Mouse (Mus musculus) hindbrain, embryonic 10.5 days (tissue): ENCODE results near the gene Synj2. TPM values are rescaled to one million over a fixed set of nuclear protein-coding genes. Genes with fewer than 3 reads are reported as not detected.

ENCODE experiments used
- DNase-seq: peaks from one replicate; pipeline ENCODE4 v3.0.0-alpha.2; 2017; ENCODE audit warnings: low spot score
- H3K27ac ChIP-seq: fragments of 300-500 bp; sonication (generic); 2 replicates; pipeline ENCODE4 v1.5.1; 2016; ENCODE audit warnings: mild to moderate bottlenecking, moderate library complexity
- H3K27me3 ChIP-seq: fragments of 300-500 bp; sonication (generic); 2 replicates; pipeline ENCODE4 v1.6.1; 2016; ENCODE audit warnings: mild to moderate bottlenecking; ENCODE audit not compliant: poor library complexity, insufficient read depth, severe bottlenecking
- H3K36me3 ChIP-seq: fragments of 300-500 bp; sonication (generic); 2 replicates; pipeline ENCODE4 v1.6.1; 2016; ENCODE audit warnings: mild to moderate bottlenecking, moderate library complexity
- H3K4me1 ChIP-seq: fragments of 300-500 bp; sonication (generic); replicated peaks from 2 replicates; pipeline ENCODE4 v1.6.1; 2016; ENCODE audit warnings: mild to moderate bottlenecking
- H3K4me3 ChIP-seq: fragments of 300-500 bp; sonication (generic); 2 replicates; pipeline ENCODE4 v1.5.1; 2016; ENCODE audit warnings: mild to moderate bottlenecking, moderate library complexity
- H3K9me3 ChIP-seq: fragments of 300-500 bp; sonication (generic); 2 replicates; pipeline ENCODE4 v1.6.1; 2016; ENCODE audit warnings: mild to moderate bottlenecking, moderate library complexity
- WGBS: fragments of 180-500 bp; shearing (Covaris S2); methylation state at CpG from one replicate; pipeline ENCODE4 v1.1.7; 2016; 5-methylcytosine and 5-hydroxymethylcytosine counted together
- polyA plus RNA-seq: library from polyadenylated mRNA; unstranded; fragments of >200 nt; fragmentation: Nextera tagmentation; extraction: Ambion mirVana; gene quantifications from 2 replicates; pipeline ENCODE4 v1.2.1, GENCODE M21; 2016

Synj2 gene
- polyA plus RNA-seq, 1 experiment from 2014 or later = 1.6 TPM

DNA sequence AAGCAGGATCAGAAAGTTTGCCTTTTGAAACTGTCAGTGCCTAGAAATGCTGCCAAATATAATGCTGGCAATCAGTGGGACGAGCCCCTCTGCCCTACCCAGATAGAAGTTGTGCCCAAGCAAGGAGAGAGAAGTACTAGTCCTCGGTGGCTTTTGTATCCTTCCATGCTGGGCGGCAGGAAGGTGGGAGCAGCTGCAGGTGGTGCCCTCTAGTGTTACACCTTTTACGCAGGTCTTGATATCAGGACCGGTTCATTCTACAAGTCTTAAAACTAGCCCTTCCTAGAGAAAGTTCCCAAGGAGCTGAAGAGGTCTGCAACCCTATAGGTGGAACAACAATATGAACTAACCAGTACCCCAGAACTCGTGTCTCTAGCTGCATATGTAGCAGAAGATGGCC is 39.8 kb downstream of the Synj2 start:
- Histone ChIP-seq H3K4me1 (peaks cover 42% of the 10 kb centered on the region), H3K27me3 (0 out of 2 replicates have a peak, but pooled peaks cover 6% of the 10 kb centered on the region), H3K27ac (no peak overlapping the region), H3K4me3 (no peak overlapping the region), H3K9me3 (no peaks in the 10 kb centered on the region), H3K36me3 (no peaks in the 10 kb centered on the region)
- DNase-seq = no peak
- 36% methylated on average over 6 of the region's 6 CpGs for WGBS

GRCm38 (mm10) chr17:5983150-5983549 is 42.1 kb downstream of the Synj2 start:
- 79% methylated on average over 6 of the region's 6 CpGs for WGBS
- no peak for DNase-seq
- no peak overlapping the region for H3K27ac ChIP-seq
- 0 out of 2 replicates have a peak, but pooled peaks cover 4% of the 10 kb centered on the region for H3K27me3 ChIP-seq
- H3K36me3 ChIP-seq = no peaks in the 10 kb centered on the region
- H3K4me3 ChIP-seq = no peak overlapping the region
- peaks cover 41% of the 10 kb centered on the region for H3K4me1 ChIP-seq
- no peaks in the 10 kb centered on the region for H3K9me3 ChIP-seq

- no peak for DNase-seq
- Histone ChIP-seq H3K27ac (no peak overlapping the region), H3K9me3 (no peaks in the 10 kb centered on the region), H3K4me3 (no peak overlapping the region), H3K4me1 (peaks cover 38% of the 10 kb centered on the region), H3K36me3 (no peaks in the 10 kb centered on the region), H3K27me3 (0 out of 2 replicates have a peak, but pooled peaks cover 4% of the 10 kb centered on the region)
- WGBS = 74% methylated on average over 6 of the region's 6 CpGs
Measured at GRCm38 (mm10) chr17:5983901-5984300, 42.8 kb downstream of the Synj2 start.

DNA sequence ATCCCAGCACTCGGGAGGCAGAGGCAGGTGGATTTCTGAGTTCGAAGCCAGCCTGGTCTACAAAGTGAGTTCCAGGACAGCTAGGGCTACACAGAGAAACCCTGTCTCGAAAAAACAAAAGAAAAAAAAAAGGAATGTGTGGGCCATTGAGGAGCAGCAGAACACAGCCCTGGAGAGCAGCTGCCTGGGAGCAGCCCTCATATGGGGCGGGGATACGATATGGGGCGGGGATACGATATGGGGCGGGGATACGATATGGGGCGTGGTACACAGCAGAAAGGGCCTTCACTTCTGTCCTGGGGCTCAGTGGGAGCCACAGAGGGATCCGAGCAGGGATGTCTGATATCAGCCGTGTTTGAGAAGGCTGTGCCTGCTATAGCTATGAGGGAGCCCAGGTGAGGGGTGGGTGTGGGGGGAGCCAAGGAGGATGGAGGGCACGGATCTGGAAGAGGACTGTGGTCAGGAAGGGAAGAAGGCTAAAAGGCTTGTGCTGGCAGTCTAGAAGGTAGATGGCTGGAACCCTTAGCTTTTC is 43.7 kb downstream of the Synj2 start:
- no peak for DNase-seq
- H3K9me3 ChIP-seq = no peaks in the 10 kb centered on the region
- H3K27me3 ChIP-seq = 0 out of 2 replicates have a peak, but pooled peaks cover 4% of the 10 kb centered on the region
- H3K36me3 ChIP-seq = no peaks in the 10 kb centered on the region
- H3K4me3 ChIP-seq = no peak overlapping the region
- WGBS = 72% methylated on average over 13 of the region's 13 CpGs
- peaks cover 37% of the 10 kb centered on the region for H3K4me1 ChIP-seq
- H3K27ac ChIP-seq = no peak overlapping the region

DNA sequence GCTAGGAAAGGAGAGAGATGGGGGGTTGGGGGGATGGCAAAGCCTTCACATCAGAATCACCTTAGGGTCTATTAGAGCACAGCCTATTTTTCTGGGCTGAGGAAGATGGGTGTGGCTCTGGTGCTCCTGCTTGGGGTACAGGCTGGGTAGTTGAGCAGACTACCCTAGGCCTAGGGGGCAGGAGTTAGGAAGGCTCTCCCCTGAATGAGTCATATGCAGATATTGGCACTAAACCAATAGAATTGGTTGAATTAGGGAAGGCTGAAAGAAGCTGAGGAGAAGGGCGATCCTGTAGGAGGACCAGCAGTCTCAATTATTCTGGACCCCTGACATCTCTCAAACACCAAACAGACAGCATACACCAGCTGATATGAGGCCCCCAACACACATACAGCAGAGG is 44.2 kb downstream of the Synj2 start:
- WGBS = 97% methylated on average over 1 of the region's 1 CpGs
- H3K4me1 ChIP-seq = peaks cover 37% of the 10 kb centered on the region
- H3K27ac ChIP-seq = no peak overlapping the region
- 0 out of 2 replicates have a peak, but pooled peaks cover 4% of the 10 kb centered on the region for H3K27me3 ChIP-seq
- H3K9me3 ChIP-seq = no peaks in the 10 kb centered on the region
- no peak overlapping the region for H3K4me3 ChIP-seq
- DNase-seq = no peak
- H3K36me3 ChIP-seq = no peaks in the 10 kb centered on the region

- H3K27ac ChIP-seq = peak overlapping the region; percentile 84
- peak; percentile 14 for DNase-seq
Measured at GRCm38 (mm10) chr17:5987271-5988056, 46.4 kb downstream of the Synj2 start.

GRCm38 (mm10) chr17:5988102-5988501 is 47.0 kb downstream of the Synj2 start:
- peak overlapping the region; percentile 84 for H3K27ac ChIP-seq
- H3K4me1 ChIP-seq = peaks cover 41% of the 10 kb centered on the region
- peak overlapping the region; percentile 13; the same call in 1 of the 2 replicates for H3K4me3 ChIP-seq
- no peaks in the 10 kb centered on the region for H3K9me3 ChIP-seq
- no peaks in the 10 kb centered on the region for H3K36me3 ChIP-seq
- peak; percentile 15 for DNase-seq
- 0 out of 2 replicates have a peak, but pooled peaks cover 4% of the 10 kb centered on the region for H3K27me3 ChIP-seq
- WGBS = 52% methylated on average over 4 of the region's 4 CpGs

More at GRCm38 (mm10) chr17:5987271-5988056, 46.4 kb downstream of the Synj2 start:
- WGBS = 42% methylated on average over 11 of the region's 11 CpGs
- Histone ChIP-seq H3K4me1 (peaks cover 40% of the 10 kb centered on the region), H3K9me3 (no peaks in the 10 kb centered on the region), H3K36me3 (no peaks in the 10 kb centered on the region), H3K4me3 (peak overlapping the region; percentile 13; the same call in 1 of the 2 replicates), H3K27me3 (0 out of 2 replicates have a peak, but pooled peaks cover 4% of the 10 kb centered on the region)

- H3K27ac ChIP-seq = no peak overlapping the region
- H3K9me3 ChIP-seq = no peaks in the 10 kb centered on the region
- 69% methylated on average over 5 of the region's 5 CpGs for WGBS
- H3K36me3 ChIP-seq = no peaks in the 10 kb centered on the region
- DNase-seq = no peak
- no peaks in the 10 kb centered on the region; the same call in 1 of the 2 replicates for H3K27me3 ChIP-seq
- H3K4me1 ChIP-seq = peaks cover 18% of the 10 kb centered on the region
- H3K4me3 ChIP-seq = no peak overlapping the region
Measured at GRCm38 (mm10) chr17:5992866-5993580, 51.9 kb downstream of the Synj2 start.

DNA sequence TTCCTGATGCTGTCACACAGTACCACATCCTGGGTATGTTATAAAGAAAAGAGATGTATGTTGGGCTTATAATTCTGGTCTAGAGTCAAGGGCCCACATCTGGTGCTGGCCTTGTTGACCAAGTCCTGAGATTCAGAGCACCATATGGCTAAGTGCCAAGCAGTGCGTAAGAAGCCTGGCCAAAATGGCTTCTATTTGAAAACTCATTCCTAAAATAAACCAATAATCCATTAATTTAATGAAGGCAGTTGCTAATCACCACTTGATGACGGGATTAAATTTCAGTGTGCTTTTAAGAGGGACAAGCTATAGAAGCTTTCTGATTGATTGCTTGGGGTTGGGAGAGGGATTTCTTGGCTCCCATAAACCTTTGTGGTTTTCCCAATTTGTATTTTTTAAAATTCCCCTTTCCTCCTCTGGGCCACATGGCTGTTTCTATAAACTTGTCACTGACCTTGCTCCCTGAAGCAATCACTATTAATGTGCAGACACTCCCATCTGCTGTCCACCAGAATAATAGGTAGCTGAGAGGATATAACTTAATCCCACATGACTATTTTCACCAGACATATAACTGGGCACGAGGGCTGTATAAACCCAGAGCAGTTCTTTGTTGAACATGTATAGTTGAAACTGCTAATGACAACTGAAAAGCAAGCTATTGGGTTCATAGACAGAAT is 52.6 kb downstream of the Synj2 start:
- Histone ChIP-seq H3K4me3 (no peak overlapping the region), H3K27ac (no peak overlapping the region), H3K9me3 (no peaks in the 10 kb centered on the region), H3K36me3 (no peaks in the 10 kb centered on the region), H3K4me1 (peaks cover 12% of the 10 kb centered on the region), H3K27me3 (no peaks in the 10 kb centered on the region; the same call in 1 of the 2 replicates)
- 85% methylated on average over 3 of the region's 3 CpGs for WGBS
- no peak for DNase-seq

GRCm38 (mm10) chr17:5994606-5995005 is 53.5 kb downstream of the Synj2 start:
- DNase-seq = no peak
- Histone ChIP-seq H3K27ac (no peak overlapping the region), H3K27me3 (no peaks in the 10 kb centered on the region; the same call in 1 of the 2 replicates), H3K4me3 (no peak overlapping the region), H3K36me3 (no peaks in the 10 kb centered on the region), H3K9me3 (no peaks in the 10 kb centered on the region), H3K4me1 (peaks cover 12% of the 10 kb centered on the region)
- WGBS = 90% methylated on average over 6 of the region's 6 CpGs

DNA sequence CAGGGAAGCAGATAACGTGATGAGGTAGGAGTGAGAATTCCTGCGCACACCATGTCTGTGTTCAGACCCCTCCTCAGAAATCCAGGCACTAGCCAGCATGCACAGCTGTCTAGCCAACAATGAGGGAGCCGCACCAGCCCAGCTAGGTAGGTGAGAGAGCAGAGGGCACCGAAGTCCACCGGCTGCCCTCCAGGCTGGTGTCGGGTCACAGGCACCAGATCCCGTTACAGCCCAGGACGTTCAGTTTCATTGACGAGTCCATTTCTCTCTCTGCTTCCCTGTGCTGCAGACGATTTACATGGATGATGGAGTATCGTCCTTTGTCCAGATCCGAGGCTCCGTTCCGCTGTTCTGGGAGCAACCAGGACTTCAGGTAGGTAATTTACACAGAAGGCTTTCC is 55.5 kb downstream of the Synj2 start:
- Histone ChIP-seq H3K4me3 (no peak overlapping the region), H3K27ac (no peak overlapping the region), H3K36me3 (no peaks in the 10 kb centered on the region), H3K27me3 (no peaks in the 10 kb centered on the region; the same call in 1 of the 2 replicates), H3K4me1 (peaks cover 17% of the 10 kb centered on the region), H3K9me3 (no peaks in the 10 kb centered on the region)
- 80% methylated on average over 14 of the region's 14 CpGs for WGBS
- no peak for DNase-seq
